16 mouse cellular contexts compared by ENCODE assay signal in genomic region chr10:69528746-69529145, GRCm38 (mm10).
DNase-seq lines count a peak whose midpoint lies in the region; ATAC-seq and TF ChIP-seq lines count a peak whose summit lies in the region.
"Had no signal": no experiment of that assay in that cellular context is flagged by ENCODE, and none has a peak within 500 bp of the region (broad histone marks: within the 10 kb centered on the region; RNA-seq: fewer than 3 reads in every experiment).

No protein-coding gene starts in this region.

- peak; percentile 49 for DNase-seq in heart, adult 11 months
- no peak for DNase-seq in heart, adult 9 months (ENCODE audit: low spot score in 2 of 2)
- peak; percentile 55 for DNase-seq in hindbrain, embryonic 10.5 days (ENCODE audit: low spot score)
- no peak for DNase-seq in hindbrain, postnatal 0 days (ENCODE audit: low spot score)
- peak; percentile 30 for DNase-seq in midbrain, embryonic 10.5 days (ENCODE audit: low spot score)
- no peak for DNase-seq in left cerebral cortex, postnatal 4 days
- no peak for DNase-seq in B cell, adult 2 months
- DNase-seq: adrenal gland, adult 8-10 months; cerebellum, postnatal 14 days; lung, adult 18-20 months; lung, postnatal 36 days; right cerebral cortex, postnatal 4 days; thymus, postnatal 4 days had no signal

- TF ChIP-seq CTCF in hindbrain, postnatal 0 days (IDR thresholded peaks at IDR 0.05; ENCODE audit: low read depth), result no peak

- peaks cover 20% of the 10 kb centered on the region for H3K4me1 ChIP-seq in hindbrain, embryonic 10.5 days (replicated peaks)
- no peaks in the 10 kb centered on the region for H3K4me1 ChIP-seq in hindbrain, postnatal 0 days (ENCODE audit: insufficient read depth, low read length)
- peaks cover 25% of the 10 kb centered on the region for H3K4me1 ChIP-seq in midbrain, embryonic 10.5 days
- H3K4me1 ChIP-seq in midbrain, embryonic 16.5 days (ENCODE audit: control insufficient read depth, insufficient read depth, low read length), result peaks cover 16% of the 10 kb centered on the region
- H3K4me1 ChIP-seq: embryonic facial prominence, embryonic 12.5 days had no signal

- H3K9me3 ChIP-seq in hindbrain, embryonic 10.5 days, result no peaks in the 10 kb centered on the region
- no peaks in the 10 kb centered on the region for H3K9me3 ChIP-seq in hindbrain, postnatal 0 days (ENCODE audit: low read length)
- no peaks in the 10 kb centered on the region for H3K9me3 ChIP-seq in midbrain, embryonic 10.5 days (replicated peaks)
- H3K9me3 ChIP-seq in midbrain, embryonic 16.5 days (replicated peaks; ENCODE audit: control insufficient read depth, low read length, poor library complexity, severe bottlenecking), result no peaks in the 10 kb centered on the region
- H3K9me3 ChIP-seq: embryonic facial prominence, embryonic 12.5 days; forebrain, embryonic 15.5 days had no signal

- no peaks in the 10 kb centered on the region for H3K27me3 ChIP-seq in hindbrain, embryonic 10.5 days (ENCODE audit: insufficient read depth, poor library complexity, severe bottlenecking)
- no peaks in the 10 kb centered on the region for H3K27me3 ChIP-seq in hindbrain, postnatal 0 days (ENCODE audit: insufficient read depth, low read length)
- H3K27me3 ChIP-seq in midbrain, embryonic 10.5 days (ENCODE audit: low read depth, poor library complexity, severe bottlenecking), result no peaks in the 10 kb centered on the region
- no peaks in the 10 kb centered on the region for H3K27me3 ChIP-seq in midbrain, embryonic 16.5 days (ENCODE audit: control insufficient read depth, insufficient read depth, low read depth, low read length)
- H3K27me3 ChIP-seq: embryonic facial prominence, embryonic 12.5 days; forebrain, embryonic 15.5 days had no signal

- no peak overlapping the region for H3K27ac ChIP-seq in hindbrain, embryonic 10.5 days
- no peak overlapping the region for H3K27ac ChIP-seq in hindbrain, postnatal 0 days
- no peak overlapping the region for H3K27ac ChIP-seq in midbrain, embryonic 10.5 days (replicated peaks)
- no peak overlapping the region for H3K27ac ChIP-seq in midbrain, embryonic 16.5 days (ENCODE audit: low read length)
- H3K27ac ChIP-seq: embryonic facial prominence, embryonic 12.5 days; forebrain, embryonic 15.5 days had no signal

- no peak for ATAC-seq in hindbrain, postnatal 0 days
- no peak for ATAC-seq in midbrain, embryonic 16.5 days
- ATAC-seq: forebrain, embryonic 15.5 days had no signal

- no peak overlapping the region for H3K4me2 ChIP-seq in hindbrain, postnatal 0 days (ENCODE audit: low read depth, low read length)
- H3K4me2 ChIP-seq in midbrain, embryonic 16.5 days (ENCODE audit: low read length), result no peak overlapping the region
- H3K4me2 ChIP-seq: embryonic facial prominence, embryonic 12.5 days; forebrain, embryonic 15.5 days had no signal

- WGBS in hindbrain, embryonic 10.5 days, result 42% methylated on average over 4 of the region's 4 CpGs
- 67% methylated on average over 4 of the region's 4 CpGs for WGBS in hindbrain, postnatal 0 days
- 70% methylated on average over 4 of the region's 4 CpGs for WGBS in midbrain, embryonic 10.5 days
- WGBS in midbrain, embryonic 16.5 days, result 69% methylated on average over 4 of the region's 4 CpGs

- H3K36me3 ChIP-seq in hindbrain, embryonic 10.5 days, result no peaks in the 10 kb centered on the region
- H3K36me3 ChIP-seq in hindbrain, postnatal 0 days (ENCODE audit: insufficient read depth, low read length), result no peaks in the 10 kb centered on the region
- H3K36me3 ChIP-seq in midbrain, embryonic 10.5 days, result no peaks in the 10 kb centered on the region
- H3K36me3 ChIP-seq in midbrain, embryonic 16.5 days (ENCODE audit: control insufficient read depth, insufficient read depth, low read length), result no peaks in the 10 kb centered on the region
- H3K36me3 ChIP-seq: embryonic facial prominence, embryonic 12.5 days; forebrain, embryonic 15.5 days had no signal

- intact Hi-C loops in left cerebral cortex, postnatal 4 days (cut with DNase I), result no loop called here

- no peak overlapping the region for H3K9ac ChIP-seq in hindbrain, postnatal 0 days (replicated peaks; ENCODE audit: low read length)
- H3K9ac ChIP-seq in midbrain, embryonic 16.5 days (ENCODE audit: low read depth, low read length), result no peak overlapping the region
- H3K9ac ChIP-seq: embryonic facial prominence, embryonic 12.5 days; forebrain, embryonic 15.5 days had no signal

- no peak overlapping the region for H3K4me3 ChIP-seq in hindbrain, embryonic 10.5 days
- no peak overlapping the region for H3K4me3 ChIP-seq in hindbrain, postnatal 0 days (ENCODE audit: low read length)
- H3K4me3 ChIP-seq in midbrain, embryonic 10.5 days, result no peak overlapping the region
- no peak overlapping the region for H3K4me3 ChIP-seq in midbrain, embryonic 16.5 days (ENCODE audit: low read depth, low read length)
- H3K4me3 ChIP-seq: embryonic facial prominence, embryonic 12.5 days; forebrain, embryonic 15.5 days had no signal

Comparison
In these comparisons a context has a peak if more than half of its experiments do, and no peak if none do; other contexts are left out.
1. DNase-seq: peak in heart, adult 11 months (single experiment), hindbrain, embryonic 10.5 days (single experiment) and midbrain, embryonic 10.5 days (single experiment); none in heart, adult 9 months (0 of 2), hindbrain, postnatal 0 days (single experiment), left cerebral cortex, postnatal 4 days (single experiment) and B cell, adult 2 months (0 of 2).